Mouse (Mus musculus): ENCODE measurements around the gene Efcc1.

DNA sequence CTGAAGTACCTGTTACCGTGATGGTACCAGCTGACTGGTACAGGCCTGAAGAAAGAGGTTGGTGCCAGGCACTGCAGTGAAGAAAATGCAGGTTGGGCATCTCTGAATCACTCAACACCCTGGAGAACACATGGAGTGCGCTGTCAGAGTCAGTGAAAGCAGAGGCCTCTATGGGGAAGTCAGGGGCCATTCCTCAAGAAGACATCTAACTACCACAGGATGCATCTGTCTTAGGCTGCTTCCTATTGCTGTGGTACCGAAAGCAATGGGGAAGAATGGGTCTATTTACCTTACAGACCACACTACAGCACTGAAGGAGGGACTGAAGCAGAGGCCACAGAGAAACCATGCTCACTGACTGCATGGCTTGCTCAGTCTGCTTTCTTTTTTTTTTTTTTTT, 2.6 kb upstream of the Efcc1 start:
- TF ChIP-seq E2F4 (IDR thresholded peaks at IDR 0.05; ENCODE audit: insufficient replicate concordance, low read depth, low read length) (no peak), USF2 (conservative IDR thresholded peaks at IDR 0.05; ENCODE audit: low read depth, low read length) (no peak), POLR2A (IDR thresholded peaks at IDR 0.05; ENCODE audit: low read depth, low read length) (no peak), CTCF (conservative IDR thresholded peaks at IDR 0.05 in 1 of 2, IDR thresholded peaks at IDR 0.05 in 1 of 2; ENCODE audit: low read depth in 2 of 2, low read length in 2 of 2) (no peak), MAZ (IDR thresholded peaks at IDR 0.05; ENCODE audit: low read depth, low read length) (no peak)

Measured in CH12.LX (cell line).